Mouse (Mus musculus) ES-Bruce4 (cell line): ENCODE data around the gene Rora.

Experiments
- CTCF ChIP-seq: IDR thresholded peaks from one replicate; pipeline ENCODE4 v1.8.1; 2011; ENCODE audit warnings: low read depth, low read length
- POLR2A ChIP-seq: IDR thresholded peaks from one replicate; pipeline ENCODE4 v1.8.1; 2011; ENCODE audit warnings: low read length; ENCODE audit not compliant: insufficient read depth

GRCm38 (mm10) chr9:69297766-69298375 is 644.3 kb downstream of the Rora start:
- TF ChIP-seq POLR2A: no peak
- TF ChIP-seq CTCF: no peak
